Comparison of ENCODE assay signal across 1 mouse cellular context in genomic region chr6:128845319-128845979, GRCm38 (mm10).
TF ChIP-seq lines count a peak whose summit lies in the region.

No protein-coding gene starts in this region.

TF ChIP-seq in MEL, 35 proteins besides CTCF, POLR2A, EP300 and RAD21 (continued from another document):
- peak; percentile 72 for TF ChIP-seq SMC3 (IDR thresholded peaks at IDR 0.05; ENCODE audit: low read depth, low read length)
- TF ChIP-seq MYB (IDR thresholded peaks at IDR 0.05; ENCODE audit: low read depth, low read length), result peak; percentile 27; the same call in 1 of the 2 replicates
- TF ChIP-seq ETS1 (IDR thresholded peaks at IDR 0.05; ENCODE audit: low read depth, low read length), result peak; percentile 79
- no peak for TF ChIP-seq MYC (IDR thresholded peaks at IDR 0.05; ENCODE audit: low read depth, low read length)
- TF ChIP-seq KAT2A (conservative IDR thresholded peaks at IDR 0.05; ENCODE audit: low read depth, low read length), result peak; percentile 14; the same call in 1 of the 2 replicates
- TF ChIP-seq NELFE (IDR thresholded peaks at IDR 0.05; ENCODE audit: low read depth, low read length), result peak; percentile 62
- TF ChIP-seq MAZ (IDR thresholded peaks at IDR 0.05; ENCODE audit: low read depth, low read length), result no peak
- peak; percentile 55 for TF ChIP-seq GATA1 (IDR thresholded peaks at IDR 0.05; ENCODE audit: low read depth, low read length)
- peak; percentile 58; the same call in 1 of the 2 replicates for TF ChIP-seq TBP (IDR thresholded peaks at IDR 0.05; ENCODE audit: low read depth, low read length)
- TF ChIP-seq UBTF (IDR thresholded peaks at IDR 0.05; ENCODE audit: borderline replicate concordance, insufficient read depth, low read depth, low read length), result no peak
